Mouse (Mus musculus) MN1 (cell line): ENCODE results near the gene Arhgap4.

ENCODE experiments used
- DNase-seq: peaks from one replicate; pipeline ENCODE4 v3.0.0-alpha.2; 2016; ENCODE audit warnings: low spot score

Arhgap4 gene

DNA sequence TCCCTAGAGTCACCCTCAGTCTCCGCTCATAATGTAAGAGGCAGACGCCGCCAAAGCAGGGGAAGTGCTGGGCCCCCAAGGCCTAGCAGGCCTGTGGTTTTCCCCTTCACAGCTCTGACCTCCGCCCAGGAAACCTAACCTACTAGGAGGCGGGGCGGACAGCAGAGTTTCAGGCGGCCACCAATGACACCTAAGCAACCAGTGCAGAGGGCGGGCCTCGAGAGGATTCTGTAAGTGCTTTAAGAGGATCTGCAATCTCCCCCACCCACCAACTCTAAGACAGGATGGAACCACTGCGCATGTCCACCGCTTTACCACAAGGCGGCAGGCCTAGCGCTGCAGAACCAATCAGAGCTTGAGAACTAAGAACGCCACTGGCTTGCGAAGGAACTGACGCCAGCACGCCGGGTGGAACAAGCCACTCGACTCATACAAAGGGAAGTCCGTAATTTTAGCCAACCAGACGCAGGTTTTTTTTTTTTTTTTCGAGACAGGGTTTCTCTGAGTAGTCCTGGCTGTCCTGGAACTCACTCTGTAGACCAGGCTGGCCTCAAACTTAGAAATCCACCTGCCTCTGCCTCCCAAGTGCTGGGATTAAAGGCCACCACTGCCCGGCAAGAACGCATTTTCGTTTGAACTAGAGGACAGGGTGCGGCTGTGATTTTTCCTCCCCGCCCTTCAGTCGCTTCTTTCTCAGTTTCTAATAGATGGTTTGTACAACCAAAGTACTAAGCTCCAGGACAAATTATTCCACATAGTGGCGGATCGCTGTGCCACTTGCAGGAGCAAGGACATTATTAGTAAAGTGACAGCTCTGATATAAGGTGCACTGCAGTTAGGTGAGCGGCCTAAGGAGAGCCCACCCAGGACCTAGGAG lies 6.6 kb downstream of the Arhgap4 start:
- DNase-seq = peak; percentile 96

DNA sequence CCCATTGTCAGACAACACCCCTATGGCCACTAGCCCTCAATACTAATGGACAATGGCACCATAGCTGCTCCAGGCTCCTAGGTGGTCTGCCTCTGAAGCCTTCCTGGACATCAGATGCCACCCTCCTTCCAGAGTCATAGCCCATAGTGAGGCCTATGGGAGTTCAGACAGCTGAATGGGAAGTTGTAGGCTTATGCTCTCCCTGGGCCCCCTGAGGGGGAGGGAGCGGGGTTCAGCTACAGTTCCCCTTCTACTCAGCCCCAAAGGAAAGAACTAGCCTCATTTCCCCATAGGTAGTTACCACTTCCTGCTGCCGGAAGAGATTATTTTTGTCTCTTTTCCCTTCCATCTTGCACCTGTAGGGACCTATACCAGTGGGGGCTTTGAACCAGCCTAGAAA lies 10.1 kb downstream of the Arhgap4 start:
- no peak for DNase-seq

DNA sequence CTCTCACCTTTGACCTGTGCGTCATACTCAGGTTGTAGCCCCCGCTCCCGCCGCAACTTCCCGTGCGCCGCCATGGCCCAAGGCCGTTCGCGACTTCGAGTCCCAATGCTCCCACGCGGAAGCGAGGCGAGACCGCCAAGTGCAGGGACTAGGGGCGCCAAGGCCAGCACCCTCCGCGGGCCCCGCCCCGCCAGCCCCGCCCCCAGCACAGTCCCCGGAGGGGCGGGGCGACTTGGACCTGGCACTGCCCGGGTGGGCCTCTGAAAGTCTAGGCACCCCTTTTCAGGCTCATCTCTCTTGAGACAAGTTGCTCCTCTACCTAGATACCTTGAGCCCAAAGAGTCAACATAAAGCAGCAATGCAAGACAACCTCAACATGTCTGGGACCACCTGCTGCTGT lies 10.5 kb downstream of the Arhgap4 start:
- DNase-seq = no peak

DNA sequence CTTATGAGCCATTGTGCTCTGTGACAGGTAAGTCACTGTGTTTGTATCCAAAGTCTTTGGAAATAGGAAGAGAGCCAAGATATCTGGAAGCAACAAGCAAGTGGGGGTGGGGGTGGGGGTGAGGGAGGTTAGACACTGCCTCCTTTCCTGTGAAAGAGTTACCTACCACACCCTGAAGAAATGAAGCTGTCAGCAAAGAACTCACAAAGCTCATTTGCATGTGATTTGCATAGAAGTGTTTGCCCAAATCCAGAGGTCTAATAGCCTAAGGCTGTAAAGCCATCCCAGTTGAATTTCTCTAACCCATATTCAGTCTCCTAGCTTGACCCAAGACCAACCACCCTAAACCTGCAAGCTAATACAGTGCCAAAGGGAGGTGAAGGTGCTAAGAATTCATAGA lies 11.2 kb downstream of the Arhgap4 start:
- DNase-seq = no peak

DNA sequence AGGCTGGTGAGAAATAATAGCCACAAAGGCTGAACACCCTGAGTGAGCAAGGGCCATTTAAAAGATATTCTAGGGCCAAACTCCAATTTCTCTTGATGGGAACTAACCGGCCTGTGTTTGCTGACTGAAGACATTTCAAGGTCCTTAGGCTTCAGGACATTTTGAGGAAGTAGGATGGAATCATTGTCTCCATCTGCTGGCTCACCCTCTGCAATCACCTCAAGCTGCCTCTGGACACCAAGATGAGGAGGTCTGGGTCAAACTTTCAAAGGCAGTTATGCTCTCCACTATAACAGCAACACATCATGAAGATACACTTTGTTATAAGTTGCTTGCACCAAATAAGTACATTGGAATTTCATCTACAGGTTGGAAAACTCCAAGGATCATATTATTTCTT lies 11.6 kb downstream of the Arhgap4 start:
- DNase-seq = no peak

DNA sequence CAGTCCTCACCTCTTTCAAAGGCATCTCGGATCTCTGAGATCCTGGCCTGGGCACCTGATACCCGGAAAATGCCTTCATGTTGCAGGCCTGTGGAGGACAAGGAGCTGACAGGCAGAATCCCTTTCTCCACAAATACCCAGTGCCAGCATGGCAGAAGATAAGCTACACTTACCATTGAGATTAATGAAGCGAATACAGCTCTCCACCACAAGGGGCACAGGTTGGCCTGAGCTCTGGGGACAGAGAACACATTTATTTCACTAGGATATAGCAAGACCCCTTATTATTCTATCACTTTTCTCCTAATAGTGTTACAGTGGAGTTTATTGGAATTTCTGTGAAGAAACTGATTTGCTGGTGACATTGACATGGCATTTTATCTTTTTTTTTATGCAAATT lies 23.7 kb downstream of the Arhgap4 start:
- peak; percentile 24 for DNase-seq

DNA sequence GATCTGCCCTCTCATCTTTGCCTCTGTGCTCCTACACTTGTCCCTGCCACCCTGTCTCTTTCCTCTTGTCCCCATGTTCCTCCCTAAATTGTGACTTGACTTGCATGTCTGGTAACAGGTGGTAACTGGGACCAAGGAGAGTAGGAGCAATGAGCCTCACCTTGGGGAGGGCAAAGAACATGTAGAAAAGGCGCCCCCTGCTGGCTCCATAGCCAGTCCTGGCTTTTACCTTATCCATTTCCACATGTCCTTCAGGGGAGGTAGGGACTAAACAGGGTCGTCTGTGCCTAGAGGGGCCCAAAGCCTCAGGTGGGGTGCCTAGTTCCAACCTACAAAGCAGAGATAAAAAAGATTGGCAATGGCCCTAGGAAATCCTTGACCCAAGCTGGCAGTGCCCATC lies 26.0 kb downstream of the Arhgap4 start, which contains the start of gene L1cam:
Gene L1cam (minus strand): TSS at position 387 of the 400 bp plus-strand sequence.
- peak; percentile 49 for DNase-seq

DNA sequence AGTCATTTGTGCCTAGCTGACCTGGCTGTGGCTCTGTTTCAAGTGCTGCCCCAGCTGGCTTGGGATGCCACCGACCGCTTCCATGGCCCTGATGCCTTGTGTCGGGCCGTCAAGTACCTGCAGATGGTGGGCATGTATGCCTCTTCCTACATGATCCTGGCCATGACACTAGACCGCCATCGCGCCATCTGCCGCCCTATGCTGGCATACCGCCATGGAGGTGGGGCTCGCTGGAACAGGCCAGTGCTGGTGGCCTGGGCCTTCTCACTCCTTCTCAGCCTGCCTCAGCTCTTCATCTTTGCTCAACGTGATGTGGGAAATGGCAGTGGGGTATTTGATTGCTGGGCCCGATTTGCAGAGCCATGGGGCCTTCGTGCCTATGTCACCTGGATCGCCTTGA lies 28.8 kb downstream of the Arhgap4 start:
- no peak for DNase-seq

DNA sequence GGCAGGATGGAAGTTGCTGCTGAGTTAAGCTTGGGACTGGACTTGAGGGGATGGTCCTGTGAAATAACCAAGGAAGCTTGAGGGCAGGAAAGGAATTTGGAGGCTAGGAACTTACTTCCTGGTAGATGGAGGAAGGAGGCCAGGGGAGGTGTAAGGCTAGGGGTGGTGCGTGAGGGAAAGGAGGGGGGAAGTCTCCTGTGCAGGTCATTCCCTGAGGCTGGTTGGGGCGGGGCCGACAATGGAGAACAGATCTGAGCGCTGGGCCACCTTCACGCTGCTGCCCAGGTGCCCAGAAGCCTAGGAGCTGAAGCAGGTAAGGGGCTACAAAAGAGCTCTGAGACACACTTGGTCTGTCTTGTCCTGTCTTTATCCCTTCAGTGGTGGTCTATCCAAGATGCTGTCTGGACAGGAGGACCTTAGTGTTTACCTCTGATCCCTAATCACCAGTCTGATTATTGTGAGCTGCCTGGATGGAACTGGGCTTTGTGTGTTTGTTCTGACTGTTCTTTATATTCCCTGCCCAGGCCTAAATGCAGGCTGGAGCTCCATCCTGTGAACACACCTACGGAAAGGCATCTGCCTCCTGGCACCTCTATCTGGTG lies 30.0 kb downstream of the Arhgap4 start, which contains the start of gene Avpr2:
Gene Avpr2 (plus strand): TSS at position 552 of the 602 bp plus-strand sequence.
- DNase-seq = no peak

DNA sequence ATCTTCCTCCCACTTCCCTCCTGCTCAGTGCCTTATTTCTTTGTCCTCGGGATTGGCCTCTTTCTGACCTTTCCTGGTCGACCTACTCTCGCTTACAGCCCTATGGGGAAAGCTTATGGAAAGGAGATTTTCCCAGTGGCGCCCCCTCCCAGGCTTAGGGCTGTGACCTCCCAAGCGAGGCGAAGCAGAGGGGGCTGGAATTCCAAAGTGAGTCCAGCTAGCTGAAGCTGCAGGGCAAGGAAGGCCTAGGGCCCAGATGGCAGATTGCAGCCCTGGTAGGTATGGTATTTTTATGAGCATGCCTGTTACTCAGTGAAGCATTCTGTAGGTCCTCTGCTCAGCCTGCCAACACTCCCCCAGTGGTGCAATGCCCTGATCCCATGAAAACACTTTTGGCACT lies 40.2 kb downstream of the Arhgap4 start:
- DNase-seq = peak; percentile 53

DNA sequence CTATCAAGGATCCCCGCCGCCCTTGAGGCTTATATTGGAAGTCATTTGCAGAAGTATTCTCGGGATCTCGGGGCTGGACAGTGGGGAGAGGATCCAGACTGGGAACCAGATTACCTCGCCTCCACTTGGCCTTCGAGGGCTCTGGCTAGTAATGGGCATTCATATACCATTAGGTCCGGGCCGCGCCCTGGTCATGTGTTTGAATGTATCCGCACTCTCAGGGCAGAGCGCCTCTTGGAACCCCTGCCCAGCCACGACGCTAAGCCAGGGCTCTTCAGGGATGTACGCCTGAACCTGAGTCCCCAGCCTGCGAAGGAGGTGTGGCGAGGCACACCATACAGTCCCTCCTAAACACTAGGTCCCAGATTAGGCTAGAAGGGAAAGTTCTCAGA lies 40.6 kb downstream of the Arhgap4 start:
- peak; percentile 61 for DNase-seq

DNA sequence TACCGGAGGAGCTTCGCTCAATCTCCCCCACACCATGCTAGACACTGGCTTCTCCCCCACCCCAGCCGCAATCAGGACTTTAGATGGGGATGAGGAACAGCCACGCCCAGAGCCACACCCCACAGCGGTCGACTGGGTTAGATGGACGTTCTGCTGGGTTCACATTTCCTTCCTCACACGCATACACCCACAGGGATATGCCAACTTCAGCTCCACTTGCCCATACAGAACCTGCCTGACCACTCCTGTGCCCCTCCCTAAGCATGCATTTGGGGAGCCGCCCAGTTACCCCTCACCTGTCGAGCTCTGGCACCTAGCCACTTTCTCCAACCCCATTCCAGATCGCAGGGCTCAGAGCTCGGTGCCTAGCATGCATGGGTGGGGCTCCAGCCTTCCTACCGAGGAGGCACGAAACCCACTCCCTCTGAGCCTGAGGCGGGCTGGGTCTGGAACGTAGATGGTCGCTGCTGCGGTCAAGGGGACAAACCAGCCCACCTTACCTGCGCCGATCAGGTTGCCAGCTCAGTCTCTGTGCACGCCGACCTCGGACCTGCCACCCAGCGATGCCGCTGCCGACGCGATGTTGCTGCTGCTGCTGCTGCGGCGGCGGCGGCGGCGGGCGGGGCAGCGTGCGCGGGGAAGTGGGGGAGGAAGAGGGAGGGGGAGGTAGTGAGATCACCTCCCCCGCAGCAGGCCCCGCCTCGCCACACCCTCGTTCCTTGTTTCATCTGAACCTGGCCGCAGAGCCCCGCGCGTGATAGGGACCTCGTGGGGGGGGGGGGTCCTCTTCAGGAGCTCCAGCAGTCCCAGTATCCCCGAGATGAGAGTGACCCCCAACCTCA lies 41.3 kb downstream of the Arhgap4 start:
- DNase-seq = peak; percentile 78

DNA sequence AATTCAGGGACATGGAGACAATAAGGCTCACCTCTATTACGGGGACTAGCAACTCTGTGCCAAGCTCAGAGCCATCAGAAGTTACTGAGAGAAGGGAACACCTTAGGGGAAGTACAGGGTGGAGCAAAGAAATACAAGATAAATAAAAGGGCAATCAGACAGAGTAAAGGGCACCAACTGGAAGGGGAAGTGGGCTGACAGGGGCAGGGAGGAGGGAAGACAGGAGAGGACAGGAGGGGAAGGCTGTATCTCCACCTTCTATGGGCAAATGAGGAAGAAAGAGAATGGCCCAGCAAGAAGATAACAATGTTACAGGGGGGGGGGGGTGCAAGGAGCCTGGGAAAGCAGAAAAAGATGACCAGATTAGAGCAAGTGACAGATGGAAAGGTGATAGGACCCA lies 44.7 kb downstream of the Arhgap4 start:
- DNase-seq = no peak

DNA sequence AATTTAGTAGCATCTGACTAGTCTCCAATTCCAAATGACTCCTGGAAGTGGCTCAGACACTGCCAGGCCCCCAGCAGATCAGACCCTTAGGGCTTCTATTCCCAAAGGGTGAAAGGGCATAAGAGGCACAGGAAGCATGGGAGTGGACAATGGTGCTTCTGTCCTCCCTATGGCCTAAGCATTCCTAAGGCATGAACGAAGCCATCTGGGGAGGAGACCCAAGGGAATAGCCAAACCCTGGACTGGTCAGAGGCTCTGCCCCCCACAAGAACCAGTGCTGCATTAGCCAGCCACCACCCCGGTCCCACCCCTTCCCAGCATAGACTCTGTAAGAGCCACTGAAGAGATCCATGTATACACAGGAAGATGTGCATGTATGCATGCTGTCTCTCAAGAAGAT lies 45.8 kb downstream of the Arhgap4 start:
- DNase-seq = peak; percentile 20

DNA sequence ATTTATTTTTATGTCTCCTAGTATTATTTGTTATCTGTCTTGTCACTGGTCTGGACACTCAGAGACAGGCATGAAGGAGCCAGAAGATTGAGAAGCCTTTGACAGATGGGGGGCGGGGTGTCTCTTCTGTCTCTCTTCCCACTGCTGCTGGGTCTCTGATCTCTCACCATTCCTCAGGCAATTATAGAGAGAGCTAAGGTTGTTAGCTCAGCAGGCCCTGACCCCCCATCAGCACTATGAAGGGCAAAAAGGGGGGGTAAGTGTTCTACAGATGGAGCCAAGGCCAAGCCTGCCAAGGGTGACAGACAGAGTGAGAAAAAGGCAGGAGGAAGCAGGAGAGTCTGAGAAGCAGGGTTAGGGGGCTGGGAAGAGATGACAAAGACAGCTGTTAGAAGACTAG lies 49.7 kb downstream of the Arhgap4 start:
- no peak for DNase-seq

DNA sequence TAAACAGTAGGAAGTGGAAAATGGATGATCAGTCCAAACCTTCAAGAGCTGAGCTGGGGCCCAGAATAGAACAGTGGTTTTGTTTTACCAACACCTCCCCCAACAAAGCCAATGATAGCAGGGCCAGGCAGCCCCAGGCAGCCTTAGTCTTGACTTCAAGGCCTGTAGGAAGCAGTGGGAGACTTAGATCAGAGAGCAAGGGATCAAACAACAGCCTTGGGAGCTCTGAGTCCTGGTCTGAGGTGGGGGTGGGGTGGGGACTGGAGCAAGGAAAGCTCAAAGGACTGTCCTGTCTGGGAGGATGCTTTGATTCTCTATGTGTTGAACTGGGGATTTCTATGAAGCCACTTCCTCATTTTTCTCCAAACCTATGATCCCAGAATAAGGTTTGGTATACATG lies 50.2 kb downstream of the Arhgap4 start:
- DNase-seq = no peak

DNA sequence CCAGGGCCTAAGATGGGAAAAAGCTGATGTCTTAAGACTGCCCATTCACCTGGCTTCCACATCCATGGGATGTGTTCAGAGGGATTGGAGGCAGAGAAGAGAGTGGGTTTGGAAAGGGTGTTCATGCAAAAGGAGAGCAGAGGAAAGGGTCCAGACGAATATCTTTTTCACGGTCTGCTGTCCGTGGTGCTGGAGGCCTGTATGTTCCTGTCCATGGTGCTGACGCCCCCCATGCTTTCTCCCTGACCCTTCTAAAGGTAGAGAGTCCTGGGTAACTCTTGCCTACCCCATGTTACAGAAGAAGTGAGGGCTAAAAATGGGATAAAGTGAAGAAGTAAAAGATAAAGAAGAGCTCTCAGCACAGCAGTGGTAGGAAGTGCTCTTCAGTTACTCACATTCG lies 52.3 kb downstream of the Arhgap4 start:
- no peak for DNase-seq

DNA sequence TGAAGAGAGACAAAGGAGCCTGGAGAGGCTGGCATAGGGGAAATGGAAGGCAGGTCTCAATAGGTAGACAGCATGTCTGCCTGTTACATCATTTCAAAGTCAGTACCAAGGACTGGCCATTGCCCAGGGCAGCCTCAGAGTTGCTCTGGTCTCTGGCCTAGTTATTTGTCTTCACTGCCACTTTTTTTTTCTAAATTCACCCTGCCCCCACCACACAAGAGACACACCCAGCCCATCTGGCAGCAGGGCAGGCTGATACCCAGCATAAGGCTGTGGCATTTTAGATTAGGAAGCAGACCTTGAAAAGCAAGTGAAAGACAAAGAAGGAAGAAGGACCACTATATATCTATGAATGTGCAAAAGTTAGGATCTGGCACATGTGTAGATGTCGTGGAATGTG lies 53.8 kb downstream of the Arhgap4 start:
- DNase-seq = peak; percentile 63

DNA sequence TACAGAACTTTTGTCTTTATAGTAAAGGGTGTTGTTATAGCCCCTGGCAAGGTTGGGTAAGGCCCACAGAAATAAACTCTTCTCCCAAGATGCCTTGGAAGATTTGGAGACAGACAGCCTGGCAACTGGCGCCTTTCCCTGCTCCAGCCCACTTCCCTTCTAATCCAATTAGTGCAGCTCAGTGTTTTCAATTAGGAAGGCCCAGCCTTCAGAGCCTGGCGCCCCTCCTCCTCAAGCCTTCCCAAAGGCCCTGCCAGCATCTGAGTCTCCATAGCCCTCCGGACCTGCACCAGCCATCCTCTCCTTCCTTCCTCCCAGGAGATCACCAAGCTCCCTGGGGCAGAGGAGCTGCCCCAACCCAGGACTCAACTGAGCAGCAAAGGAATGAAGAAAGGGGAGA lies 54.4 kb downstream of the Arhgap4 start:
- DNase-seq = peak; percentile 78

DNA sequence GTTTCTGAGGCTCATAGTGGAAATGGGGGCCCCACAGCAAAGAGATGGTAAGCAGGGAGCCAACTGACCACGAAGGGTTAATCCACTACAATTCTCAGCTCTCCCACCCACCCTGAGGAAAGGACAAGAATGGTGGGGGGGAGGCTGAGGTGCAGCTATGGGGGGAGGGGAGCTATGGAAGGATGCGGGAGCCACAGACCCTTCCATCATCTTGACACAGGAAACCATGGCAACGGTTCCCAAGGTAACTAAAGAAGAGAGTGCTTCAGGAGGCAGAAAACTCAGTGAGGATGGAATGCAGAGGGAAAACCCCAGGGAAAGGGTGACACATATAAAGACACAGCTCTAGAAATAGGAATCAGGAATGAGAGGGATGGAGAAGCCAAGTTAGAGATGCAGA lies 57.0 kb downstream of the Arhgap4 start:
- DNase-seq = peak; percentile 51

DNA sequence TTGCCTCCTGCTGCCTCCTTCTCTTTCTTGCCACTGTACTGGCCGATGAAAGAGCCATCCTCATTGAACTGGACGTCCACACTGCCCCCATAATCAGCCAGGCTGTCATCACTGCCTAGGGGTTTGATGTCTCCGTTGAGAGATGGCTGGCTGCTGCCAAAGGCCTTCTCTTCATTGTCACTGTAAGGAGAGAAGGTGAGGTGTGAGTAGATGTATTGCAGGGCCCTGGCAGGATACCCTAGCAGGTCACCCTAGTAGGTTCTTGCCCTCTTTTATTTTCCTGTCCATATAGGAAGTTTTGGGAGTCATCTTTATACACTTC lies 66.6 kb downstream of the Arhgap4 start:
- DNase-seq = no peak

DNA sequence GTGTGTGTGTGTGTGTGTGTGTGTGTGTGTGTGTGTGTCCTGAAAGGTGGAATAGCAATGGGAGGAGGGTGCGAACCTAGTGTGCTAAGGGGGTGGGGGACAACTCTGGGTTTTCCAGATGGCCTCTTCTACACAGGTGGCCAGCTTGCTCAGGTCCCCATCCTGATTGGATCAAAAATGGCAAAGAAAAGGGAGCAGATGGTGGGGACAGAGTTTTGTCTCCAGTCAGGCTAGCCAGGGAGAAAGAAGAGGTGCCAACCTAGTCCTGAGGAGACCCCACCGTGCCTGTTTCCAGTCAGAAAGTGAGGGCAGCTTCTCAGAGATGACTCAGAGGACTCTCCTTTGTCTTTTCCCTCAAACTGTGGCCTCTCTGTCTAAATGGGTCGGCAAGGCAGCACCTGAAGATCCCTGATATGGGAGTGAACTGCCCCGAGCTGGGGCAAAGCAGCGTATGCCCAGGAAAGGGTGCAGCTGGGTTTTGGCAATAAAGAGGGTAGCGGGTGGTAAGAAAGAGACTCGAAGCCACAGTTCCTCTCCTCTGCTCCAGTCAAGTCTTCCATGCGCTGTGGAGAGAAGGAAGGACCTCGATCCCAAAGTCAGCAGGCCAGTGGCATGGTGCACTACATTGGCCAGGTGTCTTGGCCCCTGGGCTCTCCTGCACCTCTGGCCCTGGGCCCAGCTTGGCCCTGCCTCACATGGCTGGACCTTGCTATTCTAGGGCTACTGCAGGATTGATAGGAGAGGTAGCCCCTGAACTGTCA lies 67.2 kb downstream of the Arhgap4 start:
- no peak for DNase-seq
